Mouse (Mus musculus): ENCODE measurements around the gene Pcdh9. TPM values are rescaled to one million over a fixed set of nuclear protein-coding genes. Genes with fewer than 3 reads are reported as not detected.

Pcdh9 gene
- total RNA-seq, 2 experiments from 2014 or later, result not detected

- ATAC-seq (replicated peaks; ENCODE audit: poor library complexity), result no peak
Measured at GRCm38 (mm10) chr14:93585432-93586024, 305.0 kb downstream of the Pcdh9 start.

- no peak for ATAC-seq (replicated peaks; ENCODE audit: poor library complexity)
Measured at GRCm38 (mm10) chr14:93564361-93564760, 326.1 kb downstream of the Pcdh9 start.

- no peak for ATAC-seq (replicated peaks; ENCODE audit: poor library complexity)
Measured at GRCm38 (mm10) chr14:93561577-93561976, 328.9 kb downstream of the Pcdh9 start.

- no peak for ATAC-seq (replicated peaks; ENCODE audit: poor library complexity)
Measured at GRCm38 (mm10) chr14:93553771-93554170, 336.7 kb downstream of the Pcdh9 start.

DNA sequence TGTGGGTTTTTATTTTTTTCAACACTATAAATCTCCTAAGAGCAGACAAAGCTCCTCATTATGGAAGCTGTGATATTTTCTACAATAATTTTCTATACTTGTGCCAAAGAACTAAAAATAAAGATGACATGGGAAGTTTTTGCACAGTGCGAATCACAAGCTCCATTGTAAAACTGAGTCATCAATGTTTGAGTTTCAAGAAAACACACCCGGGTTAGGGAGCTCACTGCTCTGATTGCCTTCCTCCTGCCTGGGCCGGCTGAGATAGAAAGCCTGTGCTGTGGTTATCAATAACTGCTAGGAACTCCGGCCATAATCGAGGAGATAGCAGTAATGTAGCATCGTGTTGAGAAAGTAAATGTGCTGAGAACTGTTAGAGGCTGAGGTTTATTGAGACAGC, 344.9 kb downstream of the Pcdh9 start:
- ATAC-seq (replicated peaks; ENCODE audit: poor library complexity), result no peak

DNA sequence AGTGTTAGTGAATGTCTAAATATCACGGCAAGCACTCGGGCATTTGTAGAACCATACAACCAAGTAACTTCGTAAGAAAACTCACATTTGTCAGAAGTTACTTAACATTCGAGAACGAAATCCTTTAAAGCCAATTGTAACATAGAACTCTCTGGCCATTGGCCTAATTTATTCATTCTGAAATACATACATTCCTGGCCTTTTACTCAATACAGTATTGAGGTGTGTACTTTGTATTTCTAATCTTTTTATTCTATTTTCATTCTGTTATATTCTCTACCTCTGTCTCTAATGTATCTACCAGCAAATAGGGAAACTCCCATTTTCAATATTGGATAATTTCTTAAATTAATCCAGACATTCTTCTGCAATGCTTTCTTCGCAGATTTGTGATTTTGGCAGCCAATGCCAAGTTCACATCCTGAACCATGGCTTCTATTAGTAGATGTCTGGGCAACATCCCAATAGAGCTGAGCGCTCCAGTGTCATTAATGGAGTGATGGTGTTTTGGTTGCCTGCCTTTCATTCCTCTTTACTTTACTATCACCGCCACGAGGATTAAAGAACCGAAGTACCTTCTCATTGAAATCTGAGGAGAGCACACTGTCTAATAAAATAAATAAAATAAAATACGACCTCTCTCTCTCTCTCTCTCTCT, 346.4 kb downstream of the Pcdh9 start:
- ATAC-seq (replicated peaks; ENCODE audit: poor library complexity), result no peak

DNA sequence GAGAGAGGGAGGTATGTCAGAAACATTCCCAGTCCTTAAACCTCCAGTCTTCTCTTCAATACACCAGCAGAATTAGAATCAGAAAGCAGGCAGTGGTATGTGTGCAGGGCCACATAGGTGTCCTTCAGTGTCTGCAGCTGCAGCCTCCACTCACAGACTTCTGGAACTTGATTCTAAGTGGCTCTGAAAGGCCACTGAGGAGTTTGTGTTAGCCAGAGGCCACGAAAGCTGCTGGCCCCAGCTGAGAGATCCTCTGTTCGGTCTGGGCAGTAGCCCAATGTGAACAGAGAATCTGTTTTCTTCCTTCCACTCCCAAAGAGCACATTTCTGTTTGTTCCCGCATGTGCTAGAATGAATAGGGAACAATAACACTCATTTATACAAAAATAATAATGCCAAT, 346.9 kb downstream of the Pcdh9 start:
- no peak for ATAC-seq (replicated peaks; ENCODE audit: poor library complexity)

- ATAC-seq (replicated peaks; ENCODE audit: poor library complexity), result no peak
Measured at GRCm38 (mm10) chr14:93534928-93535327, 355.6 kb downstream of the Pcdh9 start.

DNA sequence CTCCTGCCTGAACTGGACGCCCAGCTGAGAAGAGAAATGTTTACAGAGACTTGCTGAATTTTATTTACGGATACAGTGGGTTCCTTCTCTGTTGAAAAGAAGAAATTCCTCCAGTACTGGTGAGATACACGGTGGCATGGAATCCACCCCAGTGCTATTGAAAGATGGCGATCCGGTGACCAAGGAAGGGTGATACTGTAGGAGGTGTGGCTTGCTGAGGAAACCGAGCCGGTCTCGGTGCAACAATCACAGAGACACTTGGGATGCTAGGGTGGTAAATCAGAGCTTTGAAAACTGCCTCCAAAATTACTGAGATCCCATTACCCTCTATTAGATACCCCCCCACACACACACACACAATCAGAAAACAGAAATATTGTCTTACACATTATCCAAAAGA, 367.0 kb downstream of the Pcdh9 start:
- ATAC-seq (replicated peaks; ENCODE audit: poor library complexity), result no peak

GRCm38 (mm10) chr14:93520166-93520565, 370.3 kb downstream of the Pcdh9 start:
- ATAC-seq (replicated peaks; ENCODE audit: poor library complexity), result no peak

DNA sequence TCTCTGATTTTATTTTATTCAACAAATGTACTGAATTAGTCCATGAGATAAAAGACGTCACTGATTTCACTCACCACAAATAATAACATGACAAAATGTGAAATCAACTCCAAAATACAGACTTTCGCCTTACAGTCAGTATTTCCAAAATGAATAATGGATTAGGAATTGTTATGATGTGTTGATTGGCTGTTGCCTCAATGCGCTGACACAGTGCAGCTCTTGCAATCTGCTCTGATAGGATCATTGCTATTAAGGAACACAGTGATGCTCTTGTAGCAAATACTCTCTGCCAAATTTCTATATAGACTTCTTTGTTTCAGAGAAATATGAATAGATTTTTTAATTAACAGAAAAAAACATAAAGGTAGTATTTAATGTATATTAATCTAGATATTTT, 373.8 kb downstream of the Pcdh9 start:
- no peak for ATAC-seq (replicated peaks; ENCODE audit: poor library complexity)

- no peak for ATAC-seq (replicated peaks; ENCODE audit: poor library complexity)
Measured at GRCm38 (mm10) chr14:93506107-93506506, 384.4 kb downstream of the Pcdh9 start.

- no peak for ATAC-seq (replicated peaks; ENCODE audit: poor library complexity)
Measured at GRCm38 (mm10) chr14:93498813-93499690, 391.4 kb downstream of the Pcdh9 start.

DNA sequence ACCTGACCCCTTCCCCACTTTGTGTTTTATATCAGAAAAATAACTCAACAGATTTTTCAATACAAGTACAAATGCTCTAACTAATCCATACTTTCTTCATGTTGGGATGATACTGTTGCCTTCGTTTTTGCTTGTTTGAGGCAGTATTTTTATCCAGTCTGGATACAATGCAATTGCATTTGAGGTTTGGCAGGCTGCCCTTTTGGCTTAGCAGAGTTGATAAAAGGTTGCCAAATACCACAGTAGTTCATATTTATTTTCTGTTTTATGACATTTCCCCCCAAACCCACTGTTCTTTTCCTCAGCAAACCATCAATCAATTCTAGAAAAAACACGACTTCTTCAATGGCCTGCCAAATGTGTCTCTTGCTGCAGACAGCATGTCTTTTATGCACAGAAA, 415.5 kb downstream of the Pcdh9 start:
- no peak for ATAC-seq (replicated peaks; ENCODE audit: poor library complexity)

DNA sequence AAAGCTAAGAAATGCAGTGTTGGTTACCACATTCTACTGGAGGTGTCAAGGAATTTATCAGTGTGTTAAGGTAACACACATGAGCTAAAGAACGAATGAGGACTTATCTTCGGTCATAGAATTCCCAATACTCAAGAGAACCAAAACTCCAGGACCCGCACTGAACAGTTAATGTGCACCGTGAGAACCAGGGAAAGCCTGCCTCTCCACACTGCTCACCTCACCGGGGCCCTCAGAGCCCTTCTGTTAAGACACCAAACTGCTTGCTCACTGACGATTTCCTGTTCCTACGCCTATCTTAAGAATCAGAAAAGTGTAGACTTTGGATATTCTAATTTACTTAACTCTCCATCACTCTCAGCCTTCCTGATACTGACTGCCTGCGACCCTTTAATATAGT, 418.0 kb downstream of the Pcdh9 start:
- no peak for ATAC-seq (replicated peaks; ENCODE audit: poor library complexity)

- ATAC-seq (replicated peaks; ENCODE audit: poor library complexity), result no peak
Measured at GRCm38 (mm10) chr14:93463360-93463892, 427.1 kb downstream of the Pcdh9 start.

GRCm38 (mm10) chr14:93450930-93451665, 439.4 kb downstream of the Pcdh9 start:
- no peak for ATAC-seq (replicated peaks; ENCODE audit: poor library complexity)

DNA sequence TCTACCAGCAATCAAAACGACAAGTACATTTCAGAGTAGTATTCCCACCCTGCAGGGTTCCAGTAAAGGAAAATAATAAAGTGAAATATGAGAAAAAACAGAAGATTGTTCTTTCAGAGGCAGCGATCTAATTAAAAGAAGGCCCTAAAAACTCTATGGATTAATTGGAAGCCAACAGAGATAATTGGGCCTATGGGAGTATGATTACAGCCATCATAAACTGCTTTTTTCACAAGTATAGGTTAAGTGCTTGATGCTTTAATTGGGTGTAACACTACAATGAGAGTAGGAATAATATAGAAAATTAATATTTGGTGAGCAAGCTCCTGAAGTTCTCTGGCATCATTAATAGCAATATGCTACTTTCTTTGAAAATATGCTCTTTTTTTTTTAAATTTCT, 448.6 kb downstream of the Pcdh9 start:
- no peak for ATAC-seq (replicated peaks; ENCODE audit: poor library complexity)

- ATAC-seq (replicated peaks; ENCODE audit: poor library complexity), result no peak
Measured at GRCm38 (mm10) chr14:93437226-93437625, 453.3 kb downstream of the Pcdh9 start.

DNA sequence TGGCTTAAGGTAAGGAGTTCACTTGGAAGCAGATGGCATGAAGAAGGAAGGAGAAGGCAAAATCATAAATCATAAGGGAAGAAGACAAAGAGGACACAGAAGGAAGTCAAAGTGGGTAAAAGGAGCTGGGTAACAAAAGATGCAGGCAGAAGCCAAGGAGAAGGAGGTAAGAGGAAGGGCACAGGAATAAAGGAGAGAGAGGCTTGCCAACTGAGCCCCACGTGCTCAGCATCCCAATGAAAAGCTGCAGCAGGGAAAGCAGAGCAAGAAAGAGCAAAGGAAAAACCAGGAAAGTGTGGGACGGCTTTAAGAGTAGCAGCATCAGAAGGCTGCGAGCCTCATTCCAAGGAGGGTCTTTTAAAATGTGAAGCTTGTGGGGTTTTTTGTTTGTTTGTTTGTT, 473.7 kb downstream of the Pcdh9 start:
- ATAC-seq (replicated peaks; ENCODE audit: poor library complexity), result no peak

GRCm38 (mm10) chr14:93415496-93415895, 475.0 kb downstream of the Pcdh9 start:
- ATAC-seq (replicated peaks; ENCODE audit: poor library complexity), result no peak
